Mouse (Mus musculus) bone marrow, adult 2 months (tissue): ENCODE measurements around the gene Fam114a1. TPM values are rescaled to one million over a fixed set of nuclear protein-coding genes. Genes with fewer than 3 reads are reported as not detected.

Source experiments
- H3K27ac ChIP-seq: fragments of 200-500 bp; 2 replicates; pipeline ENCODE4 v1.5.1; 2012; ENCODE audit warnings: low read depth, mild to moderate bottlenecking, control low read depth, inconsistent platforms, low read length; ENCODE audit not compliant: control insufficient read depth, poor library complexity, insufficient read depth
- H3K4me1 ChIP-seq: fragments of 200-500 bp; 2 replicates; pipeline ENCODE4 v1.6.1; 2011; ENCODE audit warnings: low read length; ENCODE audit not compliant: control insufficient read depth, insufficient read depth
- H3K4me3 ChIP-seq: fragments of 200-500 bp; replicated peaks from 2 replicates; pipeline ENCODE3; 2011; ENCODE audit warnings: mild to moderate bottlenecking, low read depth, low read length, control low read depth; ENCODE audit not compliant: control insufficient read depth
- POLR2A ChIP-seq: fragments of 200-500 bp; IDR thresholded peaks from 2 replicates; pipeline ENCODE4 v1.6.1; 2011; ENCODE audit warnings: low read depth, mild to moderate bottlenecking, control low read depth, low read length, borderline replicate concordance; ENCODE audit not compliant: control insufficient read depth
- WGBS: fragments of 180-500 bp; shearing (Covaris S2); methylation state at CpG from one replicate; pipeline ENCODE4 v1.1.7; 2018; 5-methylcytosine and 5-hydroxymethylcytosine counted together
- polyA plus RNA-seq: library from polyadenylated mRNA; stranded (reverse); fragments of >200 nt; gene quantifications from 2 replicates; pipeline ENCODE4 v1.2.4, GENCODE M21; 2011; ENCODE audit warnings: low replicate concordance; ENCODE audit not compliant: missing spikeins, insufficient read depth, insufficient read length

The Fam114a1 gene
- polyA plus RNA-seq, 1 experiment = 9.4 TPM

- WGBS = 17% methylated on average over 11 of the region's 11 CpGs
- H3K27ac ChIP-seq = peak overlapping the region; percentile 29; the same call in 1 of the 2 replicates
- H3K4me1 ChIP-seq = peaks cover 1% of the 10 kb centered on the region; the same call in 1 of the 2 replicates
- H3K4me3 ChIP-seq = peak overlapping the region; percentile 65
- TF ChIP-seq POLR2A = no peak
These were observed 121.5 kb downstream of the Fam114a1 start for GRCm38 (mm10) chr5:65091184-65091858.

Other genes with a start within 250 kb of the Fam114a1 start
- 60.7 and 72.8 TPM in 2 replicates for gene Klf3, start 166.7 kb upstream of the Fam114a1 start, polyA plus RNA-seq
- 4.2 and 17.4 TPM in 2 replicates for gene Tlr1, start 36.5 kb upstream of the Fam114a1 start, polyA plus RNA-seq
- gene Tlr6, start 10.0 kb upstream of the Fam114a1 start, polyA plus RNA-seq = 2.2 and 6.0 TPM in 2 replicates
- gene Tmem156, start 122.1 kb downstream of the Fam114a1 start, polyA plus RNA-seq = 3.3 and 8.5 TPM in 2 replicates
- 6.9 and 14.9 TPM in 2 replicates for gene Klhl5, start 137.5 kb downstream of the Fam114a1 start, polyA plus RNA-seq
- 0.41 and 2.4 TPM in 2 replicates for gene Wdr19, start 229.6 kb downstream of the Fam114a1 start, polyA plus RNA-seq